Mouse (Mus musculus): ENCODE data around the gene Xirp1.

DNA sequence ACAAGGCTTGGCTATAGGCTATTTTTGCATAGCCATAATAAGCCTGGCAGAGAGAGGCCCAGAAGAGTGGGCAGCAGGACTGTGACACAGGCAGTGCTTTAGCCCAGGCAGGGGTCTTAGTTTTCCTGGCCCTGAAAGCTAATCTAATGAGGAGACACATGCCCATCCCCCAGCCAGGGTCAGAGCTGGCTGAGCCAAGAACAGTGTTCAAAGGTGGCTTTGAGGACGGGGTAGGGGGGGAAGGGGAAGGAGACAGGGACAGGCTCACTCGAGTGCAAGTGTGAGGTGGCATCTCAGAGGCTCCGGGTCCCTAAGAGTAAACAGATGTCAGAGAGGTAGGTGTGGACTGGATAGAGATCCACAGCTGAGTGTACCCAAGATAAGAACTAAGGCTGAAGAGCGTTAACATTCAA, 42.6 kb downstream of the Xirp1 start:
- TF ChIP-seq CTCF (IDR thresholded peaks at IDR 0.05; ENCODE audit: low read depth, low read length) (no peak), POLR2A (IDR thresholded peaks at IDR 0.05; ENCODE audit: extremely low read depth, insufficient read depth, low read length) (no peak)
